Mouse (Mus musculus) hindbrain, embryonic 16.5 days (tissue): ENCODE data around the gene Zfp217. TPM values are rescaled to one million over a fixed set of nuclear protein-coding genes. Genes with fewer than 3 reads are reported as not detected.

ENCODE experiments used
- ATAC-seq: fragments of 200-750 bp; cut with Nextera tagmentation; 2 replicates; pipeline ENCODE4 v1.8.0; 2017; ENCODE audit warnings: moderate TSS enrichment, moderate library complexity
- H3K27ac ChIP-seq: fragments of 300-500 bp; sonication (generic); 2 replicates; pipeline ENCODE4 v1.5.1; 2014; ENCODE audit warnings: low read depth, mild to moderate bottlenecking, control low read depth, low read length, moderate library complexity
- H3K27me3 ChIP-seq: fragments of 300-500 bp; sonication (generic); replicated peaks from 2 replicates; pipeline ENCODE4 v1.6.1; 2014; ENCODE audit warnings: low read length; ENCODE audit not compliant: control insufficient read depth, insufficient read depth
- H3K36me3 ChIP-seq: fragments of 300-500 bp; sonication (generic); 2 replicates; pipeline ENCODE4 v1.6.1; 2014; ENCODE audit warnings: mild to moderate bottlenecking, low read length, moderate library complexity, mixed read lengths; ENCODE audit not compliant: control insufficient read depth, insufficient read depth
- H3K4me1 ChIP-seq: fragments of 300-500 bp; sonication (generic); 2 replicates; pipeline ENCODE4 v1.6.1; 2014; ENCODE audit warnings: low read depth, low read length; ENCODE audit not compliant: control insufficient read depth, insufficient read depth
- H3K4me2 ChIP-seq: fragments of 300-500 bp; sonication (generic); 2 replicates; pipeline ENCODE4 v1.6.1; 2014; ENCODE audit warnings: mild to moderate bottlenecking, low read length, control low read depth, moderate library complexity
- H3K4me3 ChIP-seq: fragments of 300-500 bp; sonication (generic); 2 replicates; pipeline ENCODE4 v1.5.1; 2014; ENCODE audit warnings: mild to moderate bottlenecking, low read length, control low read depth, moderate library complexity
- H3K9ac ChIP-seq: fragments of 300-500 bp; sonication (generic); 2 replicates; pipeline ENCODE4 v1.6.1; 2014; ENCODE audit warnings: low read depth, mild to moderate bottlenecking, control low read depth, low read length, moderate library complexity
- H3K9me3 ChIP-seq: fragments of 300-500 bp; sonication (generic); 2 replicates; pipeline ENCODE4 v1.6.1; 2014; ENCODE audit warnings: mild to moderate bottlenecking, low read length, moderate library complexity; ENCODE audit not compliant: control insufficient read depth
- WGBS: fragments of 180-500 bp; shearing (Covaris S2); extraction: QIAGEN DNeasy Blood & Tissue Kit; methylation state at CpG from one replicate; pipeline ENCODE4 v1.1.7; 2014; 5-methylcytosine and 5-hydroxymethylcytosine counted together
- polyA plus RNA-seq: library from polyadenylated mRNA; unstranded; fragments of >200 nt; fragmentation: Nextera tagmentation; extraction: Ambion mirVana; gene quantifications from 2 replicates; pipeline ENCODE4 v1.2.1, GENCODE M21; 2015

Gene Zfp217
- polyA plus RNA-seq, 1 experiment from 2014 or later: 1.0 TPM

DNA sequence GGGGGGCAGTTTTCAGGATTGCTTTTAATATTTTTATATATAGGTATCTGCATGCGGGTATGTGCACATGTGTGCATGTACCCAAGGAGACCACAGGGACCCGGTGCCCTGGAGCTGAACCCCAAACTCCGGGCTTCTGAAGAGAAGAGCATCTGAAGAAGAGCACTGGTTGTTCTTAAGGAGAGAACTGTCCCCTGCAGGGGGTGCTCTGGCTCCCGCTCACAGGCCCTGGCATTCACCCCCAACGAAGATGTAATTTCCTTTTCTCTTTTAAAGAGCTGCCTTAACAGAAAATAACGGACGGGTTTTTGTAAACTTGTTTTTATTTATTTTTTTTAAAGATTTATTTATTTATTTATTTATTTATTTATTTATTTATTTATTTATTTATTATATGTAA lies 46.0 kb downstream of the Zfp217 start:
- Histone ChIP-seq H3K27me3 (no peaks in the 10 kb centered on the region), H3K27ac (no peak overlapping the region), H3K9ac (no peak overlapping the region), H3K36me3 (no peaks in the 10 kb centered on the region), H3K4me1 (no peaks in the 10 kb centered on the region), H3K4me2 (no peak overlapping the region), H3K9me3 (no peaks in the 10 kb centered on the region), H3K4me3 (no peak overlapping the region)
- ATAC-seq: no peak
- WGBS: 77% methylated on average over 7 of the region's 7 CpGs

GRCm38 (mm10) chr2:170101132-170101531 lies 46.8 kb downstream of the Zfp217 start:
- Histone ChIP-seq H3K4me1 (no peaks in the 10 kb centered on the region), H3K9me3 (no peaks in the 10 kb centered on the region), H3K9ac (0 out of 2 replicates have a peak overlapping the region, but pooled peaks have one; percentile 44), H3K4me2 (no peak overlapping the region), H3K36me3 (no peaks in the 10 kb centered on the region), H3K27ac (no peak overlapping the region), H3K27me3 (no peaks in the 10 kb centered on the region), H3K4me3 (no peak overlapping the region)
- peak; percentile 74 for ATAC-seq
- WGBS: 6% methylated on average over 12 of the region's 12 CpGs

DNA sequence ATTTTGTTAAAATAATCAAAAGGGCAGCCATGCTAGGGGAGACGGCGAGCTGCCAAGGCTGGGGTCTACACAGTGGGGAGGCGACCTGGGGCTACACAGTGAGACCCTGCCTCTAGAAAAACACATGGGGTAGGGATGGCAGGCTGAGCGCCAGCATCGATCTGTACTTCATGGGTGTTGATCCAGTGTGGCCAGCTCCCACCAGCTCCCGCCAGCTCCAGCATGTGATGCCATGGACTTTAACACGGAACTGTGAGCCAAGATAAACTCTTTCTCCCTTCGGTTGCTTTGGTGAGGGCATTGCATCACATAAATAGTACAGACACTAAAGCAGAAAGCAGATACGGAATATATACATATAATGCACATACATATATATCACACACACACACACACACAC lies 53.0 kb downstream of the Zfp217 start:
- no peak overlapping the region for H3K4me2 ChIP-seq
- no peaks in the 10 kb centered on the region for H3K27me3 ChIP-seq
- no peak for ATAC-seq
- no peaks in the 10 kb centered on the region for H3K36me3 ChIP-seq
- no peak overlapping the region for H3K4me3 ChIP-seq
- 86% methylated on average over 9 of the region's 9 CpGs for WGBS
- no peak overlapping the region for H3K9ac ChIP-seq
- no peaks in the 10 kb centered on the region for H3K4me1 ChIP-seq
- H3K9me3 ChIP-seq: no peaks in the 10 kb centered on the region
- H3K27ac ChIP-seq: no peak overlapping the region

DNA sequence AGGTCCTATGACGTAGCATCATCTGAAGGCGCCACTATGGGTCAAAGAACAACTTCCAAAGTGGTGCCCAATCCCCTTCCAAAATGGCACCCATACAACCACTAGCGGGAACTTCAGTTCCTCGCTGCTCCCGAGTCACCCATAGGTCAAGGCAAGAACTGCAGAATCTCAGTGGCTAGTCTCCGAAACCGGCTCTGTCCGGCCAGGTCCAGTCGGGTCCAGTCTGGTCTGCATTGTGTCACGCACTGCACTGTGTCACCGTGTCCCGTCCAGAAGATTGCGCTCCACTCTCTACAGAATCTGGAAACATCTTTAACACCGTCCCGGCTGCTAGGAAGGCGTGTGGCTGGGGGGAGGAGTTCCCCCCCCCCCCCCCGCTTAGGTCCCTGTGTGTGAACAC lies 53.7 kb downstream of the Zfp217 start:
- ATAC-seq: no peak
- Histone ChIP-seq H3K36me3 (no peaks in the 10 kb centered on the region), H3K9me3 (no peaks in the 10 kb centered on the region), H3K27me3 (no peaks in the 10 kb centered on the region), H3K4me2 (no peak overlapping the region), H3K9ac (no peak overlapping the region), H3K4me1 (no peaks in the 10 kb centered on the region), H3K27ac (no peak overlapping the region), H3K4me3 (no peak overlapping the region)
- 93% methylated on average over 16 of the region's 17 CpGs for WGBS

GRCm38 (mm10) chr2:170091563-170092443 lies 56.1 kb downstream of the Zfp217 start:
- ATAC-seq: no peak
- no peak overlapping the region for H3K27ac ChIP-seq
- no peaks in the 10 kb centered on the region for H3K9me3 ChIP-seq
- no peaks in the 10 kb centered on the region for H3K27me3 ChIP-seq
- WGBS: 66% methylated on average over 10 of the region's 10 CpGs
- no peak overlapping the region for H3K4me2 ChIP-seq
- H3K36me3 ChIP-seq: no peaks in the 10 kb centered on the region
- H3K9ac ChIP-seq: no peak overlapping the region
- no peaks in the 10 kb centered on the region for H3K4me1 ChIP-seq
- no peak overlapping the region for H3K4me3 ChIP-seq

DNA sequence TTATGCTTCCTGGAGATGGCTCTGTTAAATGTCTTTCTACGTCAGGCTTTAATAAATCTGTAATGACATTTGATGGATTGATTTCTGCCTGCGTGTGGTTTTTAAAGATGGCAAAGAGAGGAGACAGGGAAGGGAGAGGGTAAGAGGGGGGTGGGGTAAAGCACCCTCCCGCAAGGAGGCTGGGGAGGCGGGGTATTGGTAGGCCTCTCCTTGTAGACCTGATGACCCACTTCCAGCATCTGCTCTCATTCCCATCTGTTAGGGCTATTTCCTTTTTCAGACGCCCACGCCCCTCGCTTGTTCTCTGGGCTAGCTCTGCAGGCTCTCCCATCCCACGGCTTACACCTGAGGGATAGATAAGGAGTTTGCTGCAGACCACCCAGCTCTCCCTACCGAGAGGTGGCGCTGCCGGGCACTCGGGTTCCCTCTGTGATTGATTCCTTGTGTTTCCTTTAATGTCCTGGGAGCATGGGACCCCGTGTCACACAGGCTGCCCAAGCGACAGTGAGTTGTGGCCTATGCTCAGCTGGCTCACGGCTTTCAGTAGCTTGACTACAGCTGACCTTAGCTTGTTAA lies 69.4 kb downstream of the Zfp217 start:
- no peak overlapping the region for H3K4me3 ChIP-seq
- H3K4me2 ChIP-seq: no peak overlapping the region
- WGBS: 56% methylated on average over 15 of the region's 15 CpGs
- no peak overlapping the region for H3K9ac ChIP-seq
- H3K9me3 ChIP-seq: no peaks in the 10 kb centered on the region
- no peaks in the 10 kb centered on the region for H3K27me3 ChIP-seq
- H3K36me3 ChIP-seq: no peaks in the 10 kb centered on the region
- H3K4me1 ChIP-seq: no peaks in the 10 kb centered on the region
- H3K27ac ChIP-seq: no peak overlapping the region
- no peak for ATAC-seq

DNA sequence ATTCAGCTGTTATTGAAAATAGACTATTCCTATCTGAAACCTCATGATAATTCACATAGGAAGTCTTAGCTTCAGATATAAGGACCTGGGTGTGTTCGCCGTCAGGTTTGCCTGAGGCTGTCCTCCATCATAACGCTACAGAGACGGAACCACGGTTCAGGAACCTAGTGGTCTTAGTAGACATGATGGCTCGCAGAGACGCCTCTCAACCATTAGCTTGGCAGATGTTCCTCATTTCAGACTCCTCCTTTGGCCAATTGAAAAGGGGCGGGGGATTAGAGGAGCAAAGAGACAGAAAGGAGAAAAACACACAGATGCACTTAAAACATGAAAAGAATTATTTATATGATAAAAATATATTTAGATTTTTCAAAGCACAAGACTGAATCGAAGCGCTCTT lies 69.9 kb downstream of the Zfp217 start:
- Histone ChIP-seq H3K4me1 (no peaks in the 10 kb centered on the region), H3K4me2 (no peak overlapping the region), H3K9ac (no peak overlapping the region), H3K27ac (no peak overlapping the region), H3K36me3 (no peaks in the 10 kb centered on the region), H3K4me3 (no peak overlapping the region), H3K27me3 (no peaks in the 10 kb centered on the region), H3K9me3 (no peaks in the 10 kb centered on the region)
- no peak for ATAC-seq
- WGBS: 83% methylated on average over 10 of the region's 10 CpGs

- Histone ChIP-seq H3K27ac (no peak overlapping the region), H3K36me3 (no peaks in the 10 kb centered on the region), H3K4me1 (no peaks in the 10 kb centered on the region), H3K27me3 (no peaks in the 10 kb centered on the region), H3K4me2 (no peak overlapping the region), H3K9ac (no peak overlapping the region), H3K9me3 (no peaks in the 10 kb centered on the region), H3K4me3 (no peak overlapping the region)
- ATAC-seq: no peak
- 68% methylated on average over 6 of the region's 6 CpGs for WGBS
Measured at GRCm38 (mm10) chr2:170076941-170077490, 70.9 kb downstream of the Zfp217 start.

- peaks cover 5% of the 10 kb centered on the region; the same call in 1 of the 2 replicates for H3K4me1 ChIP-seq
- H3K36me3 ChIP-seq: no peaks in the 10 kb centered on the region
- WGBS: 37% methylated on average over 15 of the region's 15 CpGs
- ATAC-seq: no peak
- no peak overlapping the region for H3K27ac ChIP-seq
- H3K27me3 ChIP-seq: no peaks in the 10 kb centered on the region
- H3K9me3 ChIP-seq: peaks cover 3% of the 10 kb centered on the region; the same call in 1 of the 2 replicates
- no peak overlapping the region for H3K9ac ChIP-seq
- no peak overlapping the region for H3K4me3 ChIP-seq
- peak overlapping the region; percentile 37 for H3K4me2 ChIP-seq
Measured at GRCm38 (mm10) chr2:170070641-170071241, 77.2 kb downstream of the Zfp217 start.
